ENCODE assay signal across 9 mouse cellular contexts in genomic region chr14:19706454-19706853, GRCm38 (mm10). TPM values are rescaled to one million over a fixed set of nuclear protein-coding genes. Genes with fewer than 3 reads are reported as not detected.
A peak's percentile ranks its signal among the peaks of the same experiment; 100 is the strongest.
DNase-seq lines count a peak whose midpoint lies in the region; ATAC-seq and TF ChIP-seq lines count a peak whose summit lies in the region.
"Had no signal": no experiment of that assay in that cellular context is flagged by ENCODE, and none has a peak within 500 bp of the region (broad histone marks: within the 10 kb centered on the region; RNA-seq: fewer than 3 reads in every experiment).

No protein-coding gene starts in this region.

- intact Hi-C loops in heart, postnatal 10 days (cut with DNase I): loop anchor here (1.0 kb wide), 2 partner anchors 71 to 112 kb away; no protein-coding TSS in a partner anchor

- ATAC-seq in embryonic facial prominence, embryonic 15.5 days (ENCODE audit: insufficient number of reproducible peaks, low FRiP score, low TSS enrichment, low read depth): 0 out of 2 replicates have a peak, but pooled peaks have one; percentile 54
- peak; percentile 55; the same call in 1 of the 2 replicates for ATAC-seq in lung, embryonic 14.5 days (ENCODE audit: insufficient read depth)

- no peaks in the 10 kb centered on the region; the same call in 1 of the 2 replicates for H3K27me3 ChIP-seq in embryonic facial prominence, embryonic 15.5 days
- no peaks in the 10 kb centered on the region for H3K27me3 ChIP-seq in lung, embryonic 14.5 days (ENCODE audit: insufficient read depth, low read length)

- H3K9ac ChIP-seq in embryonic facial prominence, embryonic 15.5 days: no peak overlapping the region
- no peak overlapping the region for H3K9ac ChIP-seq in lung, embryonic 14.5 days
- H3K9ac ChIP-seq: limb, embryonic 12.5 days had no signal

- no peak for TF ChIP-seq POLR2A in bone marrow, adult 2 months (IDR thresholded peaks at IDR 0.05; ENCODE audit: borderline replicate concordance, control insufficient read depth, low read depth, low read length)

- peak; percentile 90 for TF ChIP-seq CTCF in bone marrow, adult 2 months (IDR thresholded peaks at IDR 0.05; ENCODE audit: control insufficient read depth, insufficient read depth, low read length)
- peak; percentile 96 for TF ChIP-seq CTCF in lung, embryonic 14.5 days (IDR thresholded peaks at IDR 0.05; ENCODE audit: low read depth)

- no peaks in the 10 kb centered on the region for H3K36me3 ChIP-seq in embryonic facial prominence, embryonic 15.5 days
- no peaks in the 10 kb centered on the region for H3K36me3 ChIP-seq in lung, embryonic 14.5 days (ENCODE audit: insufficient read depth)
- H3K36me3 ChIP-seq: limb, embryonic 12.5 days had no signal

- H3K4me3 ChIP-seq in bone marrow, adult 2 months (replicated peaks; ENCODE audit: control insufficient read depth, low read depth, low read length): no peak overlapping the region
- no peak overlapping the region for H3K4me3 ChIP-seq in embryonic facial prominence, embryonic 15.5 days (replicated peaks)
- no peak overlapping the region for H3K4me3 ChIP-seq in lung, embryonic 14.5 days (ENCODE audit: low read depth, low read length)
- H3K4me3 ChIP-seq: limb, embryonic 12.5 days had no signal

- DNase-seq in ES-CJ7 (ENCODE audit: low read depth, low spot score): peak; percentile 80
- peak; percentile 85 to 90 for DNase-seq in heart, postnatal 10 days
- DNase-seq in kidney, postnatal 25 days: peak; percentile 70 to 79
- peak; percentile 91 for DNase-seq in lung, embryonic 14.5 days
- peak; percentile 16 for DNase-seq in retina, adult 2 months (ENCODE audit: low read depth, low spot score)
- peak; percentile 51 to 65 for DNase-seq in urinary bladder, postnatal 4 days (ENCODE audit: low spot score in 2 of 2)

- no peak overlapping the region for H3K27ac ChIP-seq in bone marrow, adult 2 months (ENCODE audit: control insufficient read depth, insufficient read depth, low read depth, low read length, poor library complexity)
- peak overlapping the region; percentile 56; the same call in 1 of the 2 replicates for H3K27ac ChIP-seq in embryonic facial prominence, embryonic 15.5 days (replicated peaks)
- no peak overlapping the region for H3K27ac ChIP-seq in lung, embryonic 14.5 days (ENCODE audit: low read depth)

- no peaks in the 10 kb centered on the region for H3K9me3 ChIP-seq in embryonic facial prominence, embryonic 15.5 days (replicated peaks)
- no peaks in the 10 kb centered on the region for H3K9me3 ChIP-seq in lung, embryonic 14.5 days (ENCODE audit: low read depth, low read length)
- H3K9me3 ChIP-seq: limb, embryonic 12.5 days had no signal

- under 1% methylated on average over 5 of the region's 5 CpGs for WGBS in bone marrow, adult 2 months
- 1% methylated on average over 5 of the region's 5 CpGs for WGBS in embryonic facial prominence, embryonic 15.5 days
- under 1% methylated on average over 5 of the region's 5 CpGs for WGBS in lung, embryonic 14.5 days

- H3K4me1 ChIP-seq in bone marrow, adult 2 months (ENCODE audit: control insufficient read depth, insufficient read depth, low read length): no peaks in the 10 kb centered on the region
- peaks cover 26% of the 10 kb centered on the region for H3K4me1 ChIP-seq in embryonic facial prominence, embryonic 15.5 days
- H3K4me1 ChIP-seq in lung, embryonic 14.5 days (ENCODE audit: insufficient read depth): no peaks in the 10 kb centered on the region

- H3K4me2 ChIP-seq in embryonic facial prominence, embryonic 15.5 days (replicated peaks): no peak overlapping the region
- no peak overlapping the region; the same call in 1 of the 2 replicates for H3K4me2 ChIP-seq in lung, embryonic 14.5 days

RNA-seq across cellular contexts. Expression of gene Nid2, which starts 44.6 kb away (rescaled TPM):
- 1.3 and 3.2 TPM in 2 replicates for polyA plus RNA-seq in bone marrow, adult 2 months (2011; ENCODE audit: insufficient read depth, insufficient read length, low replicate concordance, missing spikeins)
- polyA plus RNA-seq in embryonic facial prominence, embryonic 15.5 days (2015; fragmentation: Nextera tagmentation; extraction: Ambion mirVana): 86.7 and 91.3 TPM in 2 replicates
- 100 to 1,000 TPM; 109 to 116 TPM for total RNA-seq in heart, postnatal 10 days (2021)
- 111 and 117 TPM in 2 replicates for polyA plus RNA-seq in lung, embryonic 14.5 days (2014; fragmentation: Nextera tagmentation; extraction: Ambion mirVana)

Comparison
In these comparisons a context has a peak if more than half of its experiments do, and no peak if none do; other contexts are left out.
1. DNase-seq: peak in every context shown above with its lines; median percentile 91 in lung, embryonic 14.5 days; 88 in heart, postnatal 10 days; 80 in ES-CJ7; 74 in kidney, postnatal 25 days; 58 in urinary bladder, postnatal 4 days; 16 in retina, adult 2 months.
2. RNA of gene Nid2, which starts 44.6 kb away (polyA plus RNA-seq): 111 to 117 TPM in lung, embryonic 14.5 days and 86.7 to 91.3 TPM in embryonic facial prominence, embryonic 15.5 days; 1.3 to 3.2 TPM in bone marrow, adult 2 months; every median in the first group is over 10 times any median in the second.